Mouse (Mus musculus) ES-Bruce4 (cell line): Measurements from ENCODE around the gene Inpp5k. TPM values are rescaled to one million over a fixed set of nuclear protein-coding genes. Genes with fewer than 3 reads are reported as not detected.
A peak's percentile ranks its signal among the peaks of the same experiment; 100 is the strongest.

ENCODE experiments used
- H3K27ac ChIP-seq: 2 replicates; pipeline ENCODE4 v1.5.1; 2012; ENCODE audit warnings: low read length, inconsistent platforms; ENCODE audit not compliant: insufficient read depth
- H3K27me3 ChIP-seq: 2 replicates; pipeline ENCODE4 v1.6.1; 2012; ENCODE audit warnings: mild to moderate bottlenecking, low read length, inconsistent platforms; ENCODE audit not compliant: control insufficient read depth, poor library complexity, insufficient read depth, severe bottlenecking
- H3K36me3 ChIP-seq: 2 replicates; pipeline ENCODE4 v1.6.1; 2012; ENCODE audit warnings: inconsistent platforms, mild to moderate bottlenecking, low read length, moderate library complexity; ENCODE audit not compliant: control insufficient read depth, poor library complexity, insufficient read depth, severe bottlenecking
- H3K4me1 ChIP-seq: one replicate; pipeline ENCODE4 v1.8.1; 2011; ENCODE audit warnings: low read length; ENCODE audit not compliant: control insufficient read depth, insufficient read depth
- H3K4me3 ChIP-seq: 2 replicates; pipeline ENCODE4 v1.5.1; 2011; ENCODE audit warnings: low read depth, mild to moderate bottlenecking, low read length
- H3K9ac ChIP-seq: 2 replicates; pipeline ENCODE4 v1.6.1; 2012; ENCODE audit warnings: low read depth, mild to moderate bottlenecking, inconsistent platforms; ENCODE audit not compliant: poor library complexity, severe bottlenecking
- H3K9me3 ChIP-seq: replicated peaks from 2 replicates; pipeline ENCODE4 v1.6.1; 2012; ENCODE audit warnings: mild to moderate bottlenecking, low read length, inconsistent platforms; ENCODE audit not compliant: control insufficient read depth, poor library complexity, insufficient read depth, severe bottlenecking
- CTCF ChIP-seq: IDR thresholded peaks from one replicate; pipeline ENCODE4 v1.8.1; 2011; ENCODE audit warnings: low read depth, low read length
- EP300 ChIP-seq: IDR thresholded peaks from 2 replicates; pipeline ENCODE4 v1.6.1; 2011; ENCODE audit warnings: low read depth, low read length; ENCODE audit not compliant: insufficient read depth
- POLR2A ChIP-seq: IDR thresholded peaks from one replicate; pipeline ENCODE4 v1.8.1; 2011; ENCODE audit warnings: low read length; ENCODE audit not compliant: insufficient read depth
- polyA plus RNA-seq: library from polyadenylated mRNA; stranded (reverse); fragments of >200 nt; gene quantifications from 2 replicates; pipeline ENCODE4 v1.2.4, GENCODE M21; 2011; ENCODE audit warnings: low read depth; ENCODE audit not compliant: missing spikeins, insufficient read depth, insufficient read length

Inpp5k gene
- polyA plus RNA-seq, 1 experiment: 22.6 TPM

DNA sequence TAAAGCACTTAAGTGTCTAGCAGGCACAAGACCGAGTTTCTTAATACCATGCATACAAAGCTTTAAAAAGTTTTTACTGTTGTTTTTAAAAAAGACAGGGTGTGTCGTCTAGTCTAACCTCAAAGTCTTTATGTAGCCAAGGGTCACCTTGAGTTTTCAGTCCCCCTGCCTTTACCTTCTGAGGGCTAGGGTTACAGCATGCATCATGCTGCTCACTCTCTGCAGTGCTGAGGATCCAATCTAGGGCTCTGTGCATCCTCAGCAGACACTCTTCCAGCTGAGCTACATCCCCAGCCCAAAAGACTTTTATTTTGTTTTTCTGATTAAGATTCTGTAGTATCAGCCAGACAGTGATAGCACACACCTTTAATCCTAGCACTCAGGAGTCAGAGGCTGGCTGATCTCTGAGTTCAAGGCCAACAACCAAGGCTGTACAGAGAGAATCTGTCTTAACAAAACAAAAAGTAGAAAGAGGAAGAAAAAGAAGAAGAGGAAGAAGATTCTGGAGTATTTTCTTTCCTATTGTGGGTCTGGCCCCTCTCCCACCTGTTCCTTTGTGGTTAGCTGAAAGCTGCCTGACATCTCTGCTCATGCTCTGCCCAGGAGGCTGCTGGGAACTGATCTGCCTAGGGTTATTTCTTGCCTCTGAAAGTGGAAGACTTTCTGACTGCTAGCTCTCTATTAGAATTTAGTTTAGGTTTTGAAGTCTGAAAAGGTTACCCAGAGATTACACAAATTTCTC is 8.0 kb upstream of the Inpp5k start:
- Histone ChIP-seq H3K27ac (peak overlapping the region; percentile 95), H3K9me3 (no peaks in the 10 kb centered on the region), H3K4me3 (no peak overlapping the region), H3K9ac (peak overlapping the region; percentile 67), H3K4me1 (peaks cover 8% of the 10 kb centered on the region), H3K36me3 (peaks cover 8% of the 10 kb centered on the region), H3K27me3 (no peaks in the 10 kb centered on the region)
- TF ChIP-seq CTCF (no peak), EP300 (peak; percentile 69)

DNA sequence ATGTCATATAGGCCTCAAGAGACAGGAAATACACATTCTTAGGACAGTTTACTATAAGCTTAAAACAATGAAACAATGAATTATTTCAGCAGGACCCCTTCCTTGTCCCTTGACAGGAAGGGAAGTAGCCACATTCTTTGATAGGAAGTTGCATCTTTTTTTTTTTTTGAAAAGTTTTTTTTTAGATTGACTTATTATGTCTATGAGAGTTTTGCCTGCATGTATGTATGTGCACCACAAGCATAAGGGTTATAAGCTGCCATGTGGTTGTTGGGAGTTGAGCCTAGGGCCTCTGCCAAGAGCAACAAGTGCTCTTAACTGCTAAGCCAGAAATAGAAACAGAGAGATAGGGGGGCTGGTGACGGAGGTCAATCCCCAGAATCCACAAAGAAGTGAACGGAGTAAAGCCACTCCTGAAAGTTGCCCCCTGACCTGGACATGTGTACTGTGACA is 6.7 kb upstream of the Inpp5k start:
- Histone ChIP-seq H3K4me1 (peaks cover 8% of the 10 kb centered on the region), H3K9ac (no peak overlapping the region), H3K36me3 (peaks cover 8% of the 10 kb centered on the region), H3K4me3 (no peak overlapping the region), H3K27ac (peak overlapping the region; percentile 95), H3K27me3 (no peaks in the 10 kb centered on the region), H3K9me3 (no peaks in the 10 kb centered on the region)
- TF ChIP-seq CTCF: no peak
- TF ChIP-seq EP300: no peak
- no peak for TF ChIP-seq POLR2A

DNA sequence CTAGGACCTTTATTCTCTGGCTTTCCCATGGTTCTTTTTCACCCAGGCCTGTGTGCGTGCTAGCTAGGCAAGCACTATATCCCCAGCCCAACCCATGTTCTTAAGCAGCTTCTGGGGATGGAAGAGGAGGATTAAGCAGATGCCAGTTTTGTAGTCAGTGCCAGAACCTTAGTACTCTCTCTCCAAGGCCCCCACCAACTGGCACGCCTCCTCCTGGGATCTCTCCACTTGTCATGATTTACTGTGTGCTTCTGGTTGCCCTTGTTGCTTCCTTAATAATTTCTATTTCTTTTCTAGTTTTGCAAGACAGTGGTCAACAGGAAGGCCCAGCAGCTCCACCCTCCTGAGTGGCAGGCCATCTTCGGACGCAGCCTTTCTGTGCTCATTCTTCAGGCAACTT is 5.0 kb upstream of the Inpp5k start:
- Histone ChIP-seq H3K27me3 (no peaks in the 10 kb centered on the region), H3K9me3 (no peaks in the 10 kb centered on the region), H3K4me3 (no peak overlapping the region), H3K27ac (peak overlapping the region; percentile 57; the same call in 1 of the 2 replicates), H3K4me1 (peaks cover 7% of the 10 kb centered on the region), H3K36me3 (peaks cover 8% of the 10 kb centered on the region), H3K9ac (no peak overlapping the region)
- TF ChIP-seq EP300 (no peak), CTCF (no peak), POLR2A (no peak)

DNA sequence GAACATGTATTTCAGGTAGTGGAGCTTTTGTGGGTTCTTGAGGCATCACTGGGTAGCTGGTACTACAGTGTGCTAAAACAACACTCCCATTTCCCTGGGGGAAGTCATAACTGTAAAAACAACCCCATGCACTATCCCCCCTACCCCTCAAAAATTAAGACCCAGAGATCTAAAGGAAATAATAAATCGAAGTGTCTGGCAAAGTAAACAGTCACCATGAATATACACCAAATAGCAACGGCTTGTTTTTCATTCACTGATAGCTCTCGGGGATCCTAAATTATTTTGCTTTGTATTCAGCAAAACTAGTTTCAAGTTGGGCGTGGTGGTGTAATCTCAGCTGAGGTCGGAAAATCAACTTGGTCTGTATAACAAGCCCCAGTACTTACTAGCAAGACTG is 690 bp upstream of the Inpp5k start:
- TF ChIP-seq CTCF (no peak), POLR2A (no peak), EP300 (no peak)
- Histone ChIP-seq H3K27me3 (no peaks in the 10 kb centered on the region), H3K9ac (peak overlapping the region; percentile 85), H3K4me3 (no peak overlapping the region; the same call in 1 of the 2 replicates), H3K9me3 (no peaks in the 10 kb centered on the region), H3K4me1 (peaks cover 2% of the 10 kb centered on the region), H3K36me3 (peaks cover 8% of the 10 kb centered on the region), H3K27ac (0 out of 2 replicates have a peak overlapping the region, but pooled peaks have one; percentile 39)

DNA sequence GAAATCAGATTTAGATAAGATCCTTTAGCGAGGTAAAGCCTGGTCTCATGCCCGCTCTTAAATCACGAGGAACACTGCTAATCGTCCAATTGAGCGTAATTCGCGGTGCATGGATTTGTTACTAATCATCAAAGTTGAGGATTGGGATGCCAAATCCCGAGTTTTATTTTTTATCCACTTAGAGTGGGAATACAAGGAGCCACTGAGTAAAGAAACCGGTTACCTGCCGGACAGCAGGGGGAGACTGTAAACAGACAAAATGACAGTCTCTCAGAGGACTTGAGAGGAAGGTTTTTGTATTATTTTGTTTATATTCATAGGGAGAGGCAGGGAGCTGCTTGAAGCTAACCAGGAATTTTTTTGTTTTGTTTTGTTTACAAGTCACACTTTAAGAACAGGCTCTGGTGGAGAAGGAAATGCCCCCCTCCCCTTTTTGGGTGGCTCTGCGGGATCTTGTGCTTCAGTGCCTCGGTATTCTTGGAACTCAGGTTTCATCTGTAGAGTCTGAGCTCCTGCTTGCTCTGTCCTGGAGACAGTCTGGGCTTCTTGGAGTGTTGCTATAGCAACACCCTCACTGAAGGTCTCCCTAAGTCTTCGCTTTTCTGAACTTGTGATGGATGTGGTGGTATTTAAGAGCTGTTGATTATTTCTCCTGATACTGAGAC is 905 bp downstream of the Inpp5k start:
- Histone ChIP-seq H3K9me3 (no peaks in the 10 kb centered on the region), H3K27me3 (no peaks in the 10 kb centered on the region), H3K27ac (no peak overlapping the region), H3K36me3 (peaks cover 1% of the 10 kb centered on the region; the same call in 1 of the 2 replicates), H3K4me1 (no peaks in the 10 kb centered on the region), H3K9ac (peak overlapping the region; percentile 59), H3K4me3 (peak overlapping the region; percentile 85)
- no peak for TF ChIP-seq CTCF

DNA sequence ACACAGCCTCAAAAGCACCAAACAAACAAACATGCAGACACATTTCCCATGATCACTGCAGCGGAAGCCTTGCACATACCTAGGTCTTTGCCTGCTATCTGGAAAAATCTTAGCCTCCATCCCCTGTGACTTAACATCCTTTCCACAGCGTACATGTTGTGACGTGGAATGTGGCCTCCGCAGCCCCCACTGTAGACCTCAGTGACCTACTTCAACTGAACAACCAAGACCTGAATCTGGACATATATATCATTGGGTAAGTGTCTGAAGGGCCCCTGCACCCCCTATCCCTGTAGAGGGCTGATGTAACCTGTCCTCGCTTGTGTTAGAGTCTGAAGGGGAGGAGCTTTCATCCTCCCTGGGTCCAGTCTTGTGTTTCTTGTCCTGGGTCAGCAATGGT is 2.1 kb downstream of the Inpp5k start:
- H3K27me3 ChIP-seq: no peaks in the 10 kb centered on the region
- TF ChIP-seq CTCF: no peak
- no peak for TF ChIP-seq EP300
- TF ChIP-seq POLR2A: no peak
- no peak overlapping the region for H3K27ac ChIP-seq
- no peak overlapping the region for H3K4me3 ChIP-seq
- H3K4me1 ChIP-seq: no peaks in the 10 kb centered on the region
- H3K36me3 ChIP-seq: no peaks in the 10 kb centered on the region; the same call in 1 of the 2 replicates
- no peak overlapping the region for H3K9ac ChIP-seq
- no peaks in the 10 kb centered on the region for H3K9me3 ChIP-seq
